ENCODE assay signal across 1 mouse cellular context in the genomic region with DNA sequence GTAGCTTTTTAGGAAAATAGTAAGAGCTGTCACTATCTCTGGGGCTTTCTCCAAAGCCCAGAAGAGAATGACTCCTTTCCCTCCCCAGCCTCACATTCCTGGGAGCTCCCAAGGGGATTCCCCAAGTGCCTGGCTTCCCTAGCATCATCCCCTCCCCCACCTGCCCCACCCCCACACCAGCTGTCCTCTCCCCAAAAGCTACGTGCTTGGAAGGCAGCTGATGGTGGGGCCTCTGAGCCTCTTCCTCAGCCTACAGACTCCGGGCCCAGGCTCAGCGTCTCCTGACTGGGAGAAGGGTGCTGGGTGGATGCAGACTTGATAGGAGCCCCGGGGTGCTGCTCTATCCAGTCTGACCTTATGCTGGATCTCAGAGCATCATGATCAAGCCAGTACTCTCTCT.
TF ChIP-seq lines count a peak whose summit lies in the region.

No protein-coding gene starts in this region.

TF ChIP-seq in CH12.LX, 34 proteins besides CTCF, POLR2A, EP300 and RAD21 (continued from another document):
- no peak for TF ChIP-seq NELFE (IDR thresholded peaks at IDR 0.05; ENCODE audit: low read depth, low read length)
- TF ChIP-seq CHD2 (IDR thresholded peaks at IDR 0.05; ENCODE audit: low read length) = peak; percentile 95
- TF ChIP-seq USF2 (conservative IDR thresholded peaks at IDR 0.05; ENCODE audit: low read depth, low read length) = no peak
- no peak for TF ChIP-seq KAT2A (IDR thresholded peaks at IDR 0.05; ENCODE audit: insufficient replicate concordance, low read length)
- no peak for TF ChIP-seq HCFC1 (IDR thresholded peaks at IDR 0.05; ENCODE audit: low read depth, low read length)
- no peak for TF ChIP-seq CHD1 (IDR thresholded peaks at IDR 0.05; ENCODE audit: low read depth, low read length)
- no peak for TF ChIP-seq UBTF (IDR thresholded peaks at IDR 0.05; ENCODE audit: low read depth, low read length)
- TF ChIP-seq MXI1 (IDR thresholded peaks at IDR 0.05; ENCODE audit: low read depth, low read length) = no peak
- no peak for TF ChIP-seq TBP (conservative IDR thresholded peaks at IDR 0.05; ENCODE audit: low read depth, low read length)
- TF ChIP-seq MAX (IDR thresholded peaks at IDR 0.05; ENCODE audit: low read length) = no peak
